Mouse (Mus musculus) megakaryocyte, embryonic 14.5 days (primary cell): Measurements from ENCODE around the gene Pex5l. TPM values are rescaled to one million over a fixed set of nuclear protein-coding genes. Genes with fewer than 3 reads are reported as not detected.

ENCODE experiments used
- H3K27me3 ChIP-seq: replicated peaks from 2 replicates; pipeline ENCODE3; 2012; ENCODE audit warnings: inconsistent platforms
- H3K36me3 ChIP-seq: replicated peaks from 2 replicates; pipeline ENCODE3; 2012; ENCODE audit warnings: low read length, inconsistent platforms, mixed read lengths
- H3K4me1 ChIP-seq: 2 replicates; pipeline ENCODE4 v1.6.1; 2012; ENCODE audit warnings: inconsistent platforms
- H3K4me3 ChIP-seq: replicated peaks from 2 replicates; pipeline ENCODE3; 2012; ENCODE audit warnings: moderate library complexity, mild to moderate bottlenecking, inconsistent platforms
- H3K9me3 ChIP-seq: 2 replicates; pipeline ENCODE4 v1.6.1; 2012; ENCODE audit warnings: inconsistent platforms
- FLI1 ChIP-seq: IDR thresholded peaks from 2 replicates; pipeline ENCODE4 v1.6.1; 2012; ENCODE audit warnings: low read length, inconsistent platforms, mixed read lengths
- GATA1 ChIP-seq: IDR thresholded peaks from 3 replicates; pipeline ENCODE4 v1.6.1; 2012; ENCODE audit warnings: mixed read lengths, low read length, inconsistent platforms, borderline replicate concordance
- polyA plus RNA-seq: library from polyadenylated mRNA; stranded (reverse); fragments of >175 nt; gene quantifications from 2 replicates; pipeline ENCODE4 v1.2.3, GENCODE M21; 2012; ENCODE audit warnings: low replicate concordance; ENCODE audit not compliant: insufficient read depth

Pex5l gene
- polyA plus RNA-seq, 1 experiment: not detected

GRCm38 (mm10) chr3:33003901-33004300, 139.1 kb downstream of the Pex5l start:
- no peak for TF ChIP-seq FLI1
- no peak for TF ChIP-seq GATA1
- no peaks in the 10 kb centered on the region for H3K36me3 ChIP-seq
- no peak overlapping the region for H3K4me3 ChIP-seq
- H3K27me3 ChIP-seq: no peaks in the 10 kb centered on the region
- peaks cover 4% of the 10 kb centered on the region; the same call in 1 of the 2 replicates for H3K9me3 ChIP-seq
- no peaks in the 10 kb centered on the region; the same call in 1 of the 2 replicates for H3K4me1 ChIP-seq

GRCm38 (mm10) chr3:33001769-33002168, 141.3 kb downstream of the Pex5l start:
- no peaks in the 10 kb centered on the region for H3K36me3 ChIP-seq
- no peaks in the 10 kb centered on the region for H3K27me3 ChIP-seq
- H3K4me3 ChIP-seq: no peak overlapping the region
- TF ChIP-seq GATA1 (no peak), FLI1 (no peak)
- H3K9me3 ChIP-seq: peaks cover 4% of the 10 kb centered on the region; the same call in 1 of the 2 replicates
- no peaks in the 10 kb centered on the region; the same call in 1 of the 2 replicates for H3K4me1 ChIP-seq

DNA sequence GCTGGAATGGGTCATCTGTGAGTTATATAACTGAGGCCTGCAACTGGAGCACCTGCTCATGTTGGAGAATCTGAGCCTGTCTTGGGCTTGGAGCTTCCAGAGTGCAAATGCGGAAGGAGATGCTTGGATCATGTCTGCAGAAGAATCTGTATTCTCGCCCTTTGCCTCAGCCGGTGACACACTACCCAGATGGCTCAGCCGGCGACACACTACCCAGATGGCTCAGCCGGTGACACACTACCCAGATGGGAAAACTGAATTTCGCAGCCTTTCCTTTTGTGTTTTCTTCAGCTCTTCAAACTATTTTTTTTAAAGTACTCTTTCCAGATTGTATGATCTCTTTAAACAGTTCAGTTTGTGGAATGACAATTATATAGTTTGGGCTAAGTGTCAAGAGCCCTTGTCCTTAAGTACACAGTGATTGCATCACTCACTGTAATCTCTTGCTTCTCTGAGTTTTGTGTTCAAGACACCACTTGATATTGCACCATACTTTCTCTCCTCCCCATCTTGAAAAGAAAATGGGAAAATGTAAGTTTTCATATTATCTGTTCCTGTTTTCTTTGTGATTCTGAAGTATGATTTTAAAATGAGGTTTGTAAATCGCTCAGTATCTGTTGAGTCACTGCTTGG, 142.5 kb downstream of the Pex5l start:
- Histone ChIP-seq H3K9me3 (peaks cover 5% of the 10 kb centered on the region; the same call in 1 of the 2 replicates), H3K4me1 (no peaks in the 10 kb centered on the region; the same call in 1 of the 2 replicates), H3K27me3 (no peaks in the 10 kb centered on the region), H3K36me3 (no peaks in the 10 kb centered on the region), H3K4me3 (no peak overlapping the region)
- TF ChIP-seq GATA1: no peak
- no peak for TF ChIP-seq FLI1

DNA sequence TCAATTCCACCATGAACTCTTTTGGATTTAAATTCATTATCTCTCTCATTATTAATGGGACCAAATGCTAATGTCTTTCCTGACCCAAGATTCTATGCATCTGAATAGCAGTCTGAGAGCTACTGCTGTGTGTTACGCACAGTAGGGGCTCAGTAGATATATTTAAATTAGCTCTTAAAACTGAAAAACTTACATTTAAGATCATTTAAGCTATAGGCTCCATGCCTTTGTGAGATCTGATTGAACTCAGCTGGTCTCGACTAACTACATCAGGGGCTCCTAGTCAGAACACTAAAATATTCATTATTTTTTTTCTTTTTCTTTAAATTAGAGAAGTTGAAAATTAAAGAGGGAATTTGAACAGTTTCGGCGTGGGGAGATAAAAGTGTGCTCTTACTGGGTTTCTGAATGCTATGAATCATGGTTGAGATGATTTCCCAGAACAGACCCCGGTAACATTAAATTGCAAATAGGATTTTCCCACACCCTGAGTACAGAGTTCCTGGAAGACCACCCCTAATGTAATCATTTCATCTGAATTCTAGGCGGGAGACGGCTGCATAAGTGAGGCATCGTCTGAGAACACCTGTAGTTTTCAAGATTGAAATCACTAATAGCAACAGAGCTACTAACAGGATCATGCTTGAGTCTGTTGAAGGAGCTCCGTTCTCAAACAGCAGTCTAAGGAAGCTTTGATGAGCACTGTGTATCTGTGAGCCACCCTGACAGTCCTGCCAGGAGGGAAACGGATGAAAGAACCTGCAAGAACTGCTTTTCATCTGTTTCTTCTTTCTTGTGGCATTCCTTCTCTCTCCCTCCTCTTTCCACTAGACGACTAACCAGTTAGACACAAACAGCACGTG, 151.1 kb downstream of the Pex5l start:
- Histone ChIP-seq H3K36me3 (no peaks in the 10 kb centered on the region), H3K27me3 (no peaks in the 10 kb centered on the region), H3K4me1 (no peaks in the 10 kb centered on the region), H3K4me3 (no peak overlapping the region), H3K9me3 (peaks cover 15% of the 10 kb centered on the region; the same call in 1 of the 2 replicates)
- TF ChIP-seq FLI1 (no peak), GATA1 (no peak)

- H3K9me3 ChIP-seq: peaks cover 17% of the 10 kb centered on the region; the same call in 1 of the 2 replicates
- H3K4me3 ChIP-seq: no peak overlapping the region
- H3K27me3 ChIP-seq: no peaks in the 10 kb centered on the region
- H3K36me3 ChIP-seq: no peaks in the 10 kb centered on the region
- TF ChIP-seq FLI1: no peak
- TF ChIP-seq GATA1: no peak
- H3K4me1 ChIP-seq: no peaks in the 10 kb centered on the region
These were observed 155.2 kb downstream of the Pex5l start for GRCm38 (mm10) chr3:32987806-32988205.

DNA sequence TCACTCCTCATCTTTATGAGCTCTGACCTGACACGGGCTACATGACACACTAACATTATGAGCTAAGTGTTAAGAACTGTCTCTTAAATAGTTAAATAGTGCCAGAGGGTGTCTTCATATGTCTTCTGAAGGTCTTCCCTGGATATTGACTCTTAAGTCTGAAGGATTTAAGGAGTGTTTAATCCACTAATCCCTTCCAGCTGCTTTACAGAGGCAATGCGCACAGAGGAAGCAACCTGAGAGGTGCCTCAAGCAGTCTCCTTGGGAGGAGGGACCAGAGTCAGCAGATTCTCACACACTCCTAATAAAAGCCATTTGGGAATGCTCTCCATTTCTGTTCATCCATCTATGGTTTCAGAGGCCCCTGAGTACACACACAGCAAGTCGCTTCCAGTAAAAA, 157.9 kb downstream of the Pex5l start:
- Histone ChIP-seq H3K36me3 (no peaks in the 10 kb centered on the region), H3K27me3 (no peaks in the 10 kb centered on the region), H3K9me3 (peaks cover 13% of the 10 kb centered on the region; the same call in 1 of the 2 replicates), H3K4me1 (no peaks in the 10 kb centered on the region), H3K4me3 (no peak overlapping the region)
- TF ChIP-seq GATA1: no peak
- TF ChIP-seq FLI1: no peak

DNA sequence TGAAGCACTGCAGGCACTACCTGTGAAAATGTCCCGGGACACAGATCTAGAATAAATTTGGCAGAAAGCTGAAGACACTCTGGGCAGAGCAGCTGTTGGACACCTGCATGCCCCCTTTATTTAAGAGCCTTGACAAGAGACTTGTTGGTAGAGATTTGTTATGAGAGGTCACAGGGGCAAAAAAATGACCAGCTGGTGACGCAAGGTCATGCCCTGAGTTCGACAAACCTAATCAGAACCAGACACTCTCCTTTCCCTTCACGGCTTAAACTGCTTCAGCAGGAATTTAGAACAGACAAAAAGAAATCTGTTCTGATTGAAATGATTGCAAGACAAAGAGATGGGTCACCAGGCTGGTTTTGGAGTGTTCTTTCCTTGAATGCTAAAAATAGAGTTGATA, 163.1 kb downstream of the Pex5l start:
- Histone ChIP-seq H3K4me3 (no peak overlapping the region), H3K36me3 (no peaks in the 10 kb centered on the region), H3K4me1 (no peaks in the 10 kb centered on the region), H3K27me3 (no peaks in the 10 kb centered on the region), H3K9me3 (peaks cover 5% of the 10 kb centered on the region; the same call in 1 of the 2 replicates)
- TF ChIP-seq FLI1 (no peak), GATA1 (no peak)

DNA sequence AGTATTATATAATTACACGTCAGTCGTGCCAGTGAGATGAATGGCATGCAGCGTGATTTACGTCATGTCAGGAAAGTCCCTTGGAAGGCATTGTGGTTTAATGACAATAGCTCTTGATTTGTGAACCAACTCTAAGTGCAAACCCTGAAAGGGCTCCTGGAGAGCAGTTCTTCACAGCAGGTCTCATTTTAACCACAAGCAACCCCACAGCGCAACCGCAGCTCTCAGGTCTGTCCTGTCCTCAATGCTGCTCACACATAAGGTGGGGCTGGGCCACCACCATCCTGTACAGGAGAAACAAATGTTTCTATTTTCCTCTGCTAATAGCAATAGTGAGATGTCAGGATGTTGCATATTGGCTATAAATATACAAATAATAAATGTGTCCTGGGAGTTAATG, 163.8 kb downstream of the Pex5l start:
- H3K36me3 ChIP-seq: no peaks in the 10 kb centered on the region
- H3K27me3 ChIP-seq: no peaks in the 10 kb centered on the region
- no peaks in the 10 kb centered on the region for H3K4me1 ChIP-seq
- peaks cover 5% of the 10 kb centered on the region; the same call in 1 of the 2 replicates for H3K9me3 ChIP-seq
- H3K4me3 ChIP-seq: no peak overlapping the region
- TF ChIP-seq GATA1 (no peak), FLI1 (no peak)

- no peaks in the 10 kb centered on the region for H3K36me3 ChIP-seq
- TF ChIP-seq GATA1 (no peak), FLI1 (no peak)
- no peaks in the 10 kb centered on the region for H3K27me3 ChIP-seq
- H3K9me3 ChIP-seq: peaks cover 7% of the 10 kb centered on the region; the same call in 1 of the 2 replicates
- no peak overlapping the region for H3K4me3 ChIP-seq
- H3K4me1 ChIP-seq: no peaks in the 10 kb centered on the region
These were observed 172.8 kb downstream of the Pex5l start for GRCm38 (mm10) chr3:32970257-32970656.
